Mouse (Mus musculus) layer of hippocampus, postnatal 36 days (tissue): ENCODE results near the gene Nploc4. TPM values are rescaled to one million over a fixed set of nuclear protein-coding genes. Genes with fewer than 3 reads are reported as not detected.
A peak's percentile ranks its signal among the peaks of the same experiment; 100 is the strongest.
"Not testable (repeated sequence)": the region's sequence is repeated elsewhere in the genome, so short reads cannot be mapped to it uniquely, and the experiment has no call there.

Experiments
- DNase-seq, 2 experiments: peaks; one replicate each; pipeline ENCODE4 v3.0.0; 2022
- total RNA-seq, 2 experiments: library from RNA; stranded (reverse); gene quantifications; 2 replicates each; pipeline ENCODE4 v1.2.3; 2021

The Nploc4 gene
- total RNA-seq, 2 experiments from 2014 or later: 59.9 to 64.4 TPM

GRCm38 (mm10) chr11:120352571-120353290 is 84.8 kb downstream of the Nploc4 start:
- DNase-seq: no peak

- not testable (repeated sequence) for DNase-seq
Measured at GRCm38 (mm10) chr11:120352093-120352350, 85.5 kb downstream of the Nploc4 start.

GRCm38 (mm10) chr11:120351250-120352092 is 86.0 kb downstream of the Nploc4 start:
- no peak for DNase-seq

- no peak for DNase-seq
Measured at GRCm38 (mm10) chr11:120350711-120351110, 86.8 kb downstream of the Nploc4 start.

GRCm38 (mm10) chr11:120349986-120350702 is 87.4 kb downstream of the Nploc4 start:
- DNase-seq: peak; percentile 67 to 72

GRCm38 (mm10) chr11:120349371-120349985 is 88.0 kb downstream of the Nploc4 start:
- peak in 1 of 2 experiments; percentile 44 for DNase-seq

- DNase-seq: no peak
Measured at GRCm38 (mm10) chr11:120348684-120349370, 88.7 kb downstream of the Nploc4 start.

- DNase-seq: peak; percentile 79 to 81
Measured at GRCm38 (mm10) chr11:120347791-120348683, 89.5 kb downstream of the Nploc4 start, which contains the start of gene Actg1. Actg1 (minus strand) TSS chr11:120348542.

- no peak for DNase-seq
Measured at GRCm38 (mm10) chr11:120347301-120347700, 90.2 kb downstream of the Nploc4 start.

GRCm38 (mm10) chr11:120346383-120347034 is 91.0 kb downstream of the Nploc4 start:
- not testable (repeated sequence) for DNase-seq

GRCm38 (mm10) chr11:120345067-120345681 is 92.3 kb downstream of the Nploc4 start:
- DNase-seq: no peak

- DNase-seq: no peak
Measured at GRCm38 (mm10) chr11:120344310-120344920, 93.1 kb downstream of the Nploc4 start.

- no peak for DNase-seq
Measured at GRCm38 (mm10) chr11:120343519-120344309, 93.8 kb downstream of the Nploc4 start.

- DNase-seq: no peak
Measured at GRCm38 (mm10) chr11:120342656-120343160, 94.8 kb downstream of the Nploc4 start.

GRCm38 (mm10) chr11:120341661-120342060 is 95.8 kb downstream of the Nploc4 start:
- no peak for DNase-seq

- DNase-seq: no peak
Measured at GRCm38 (mm10) chr11:120339978-120340513, 97.5 kb downstream of the Nploc4 start.

- no peak for DNase-seq
Measured at GRCm38 (mm10) chr11:120338786-120339185, 98.7 kb downstream of the Nploc4 start.

GRCm38 (mm10) chr11:120337447-120337846 is 100.1 kb downstream of the Nploc4 start:
- DNase-seq: no peak
